Mouse (Mus musculus) T-helper 17 cell (primary cell): ENCODE measurements around the gene Vmn1r178.
"Not testable (repeated sequence)": the region's sequence is repeated elsewhere in the genome, so short reads cannot be mapped to it uniquely, and the experiment has no call there.

Experiments
- in situ Hi-C, 2 experiments: fragments of 300-600 bp; cut with MboI, MseI; formaldehyde crosslinking; loops; 1 replicate in 1 of 2; 2 replicates in 1 of 2; pipeline ENCODE4 v1.15.1; 2025; ENCODE audit warnings: high pct_unique_total_duplicates in 2 of 2

The Vmn1r178 gene

DNA sequence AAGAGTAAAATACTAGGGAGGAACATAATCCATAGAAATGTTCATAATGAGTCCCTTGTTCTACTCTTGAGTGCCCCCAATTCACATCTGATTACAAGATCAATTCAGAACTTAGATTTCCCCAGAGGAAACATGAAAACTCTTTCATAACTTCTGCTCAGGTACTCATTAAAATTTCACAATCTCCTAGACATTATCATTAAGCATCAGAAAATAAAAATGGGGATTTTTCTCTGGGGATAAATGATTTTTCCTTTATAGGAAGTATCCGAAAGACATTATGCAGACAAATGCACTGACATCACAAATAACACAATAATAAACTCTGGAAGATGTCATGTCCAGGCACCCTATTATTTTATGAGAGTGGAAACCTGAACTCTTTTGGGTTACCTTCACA lies at the start of gene Vmn1r178:
Gene Vmn1r178 (plus strand): TSS at position 301 of the 400 bp plus-strand sequence.
- in situ Hi-C loops, result no loop called here

DNA sequence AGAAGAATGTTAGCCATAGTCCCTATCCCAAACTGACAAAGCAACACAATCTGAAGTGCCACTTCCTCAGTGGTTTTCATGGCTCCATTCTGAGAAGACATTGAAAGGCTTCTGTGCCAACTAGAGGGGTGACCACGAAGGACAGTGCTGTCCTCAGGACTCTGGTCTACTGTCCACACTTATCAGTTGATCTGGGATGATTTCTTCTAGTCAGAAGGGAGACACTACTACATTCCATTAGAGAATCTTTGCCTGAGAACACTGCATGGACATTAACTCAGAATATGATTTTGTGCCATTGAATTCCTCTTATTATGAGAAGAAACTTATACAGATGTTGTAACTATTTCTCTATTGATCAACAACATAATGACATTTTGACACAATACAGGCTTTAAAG lies 25.5 kb upstream of the Vmn1r178 start, which contains the start of gene Vmn1r177:
Gene Vmn1r177 (minus strand): TSS at position 101 of the 400 bp plus-strand sequence.
- in situ Hi-C loops, result not testable (repeated sequence)

DNA sequence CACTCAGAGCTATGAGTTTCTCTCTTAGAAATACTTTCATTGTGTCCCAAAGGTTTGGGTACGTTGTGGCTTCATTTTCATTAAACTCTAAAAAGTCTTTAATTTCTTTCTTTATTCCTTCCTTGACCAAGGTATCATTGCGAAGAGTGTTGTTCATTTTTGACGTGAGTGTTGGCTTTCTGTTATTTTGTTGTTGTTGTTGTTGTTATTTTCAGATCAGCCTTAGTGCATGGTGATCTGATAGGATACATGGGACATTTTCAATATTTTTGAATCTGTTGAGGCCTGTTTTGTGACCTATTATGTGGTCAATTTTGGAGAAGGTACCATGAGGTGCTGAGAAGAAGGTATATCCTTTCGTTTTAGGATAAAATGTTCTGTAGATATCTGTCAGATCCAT lies 14.9 kb upstream of the Vmn1r178 start:
- in situ Hi-C loops, result not testable (repeated sequence)

DNA sequence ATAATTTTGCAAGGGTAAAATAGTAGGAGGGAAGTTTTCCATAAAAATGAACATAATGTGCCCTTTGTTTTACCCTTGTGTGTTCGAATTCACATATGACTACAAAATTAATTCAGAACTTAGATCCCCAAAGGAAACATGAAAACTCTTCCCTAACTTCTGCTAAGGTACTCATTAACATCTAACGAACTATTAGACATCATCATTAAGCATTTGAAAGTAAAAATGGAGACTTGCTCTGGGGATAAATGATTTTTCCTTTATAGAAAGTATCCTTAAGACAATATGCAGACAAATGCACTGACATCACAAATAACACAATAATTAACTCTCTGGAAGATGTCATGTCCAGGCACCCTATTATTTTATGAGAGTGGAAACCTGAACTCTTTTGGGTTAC lies 34.9 kb downstream of the Vmn1r178 start, which contains the start of gene Vmn1r179:
Gene Vmn1r179 (plus strand): TSS at position 301 of the 400 bp plus-strand sequence.
- in situ Hi-C loops, result no loop called here
